16 mouse cellular contexts compared by ENCODE assay signal in genomic region chr2:77289701-77290100, GRCm38 (mm10).
"Had no signal": no experiment of that assay in that cellular context is flagged by ENCODE, and none has a peak within 500 bp of the region (broad histone marks: within the 10 kb centered on the region; RNA-seq: fewer than 3 reads in every experiment).

No protein-coding gene starts in this region.

- H3K4me3 ChIP-seq: neural tube, embryonic 13.5 days; neural tube, embryonic 15.5 days; stomach, embryonic 15.5 days had no signal

- H3K4me1 ChIP-seq: neural tube, embryonic 13.5 days; neural tube, embryonic 15.5 days; stomach, embryonic 15.5 days had no signal

- H3K4me2 ChIP-seq: neural tube, embryonic 13.5 days; neural tube, embryonic 15.5 days; stomach, embryonic 15.5 days had no signal

- DNase-seq: retina, postnatal 1 day; right cerebral cortex, adult 18-20 months; right cerebral cortex, postnatal 14 days; right cerebral cortex, postnatal 25 days; right cerebral cortex, postnatal 4 days; spleen, adult 18-20 months; thymus, adult 18-20 months; thymus, adult 2 months; thymus, postnatal 14 days; thymus, postnatal 25 days; thymus, postnatal 36 days; thymus, postnatal 4 days had no signal

- H3K9ac ChIP-seq: neural tube, embryonic 13.5 days; neural tube, embryonic 15.5 days; stomach, embryonic 15.5 days had no signal

- H3K27ac ChIP-seq: neural tube, embryonic 13.5 days; neural tube, embryonic 15.5 days; stomach, embryonic 15.5 days; stomach, postnatal 0 days had no signal

- H3K27me3 ChIP-seq: neural tube, embryonic 13.5 days; neural tube, embryonic 15.5 days; stomach, embryonic 15.5 days had no signal

- H3K9me3 ChIP-seq: neural tube, embryonic 13.5 days; neural tube, embryonic 15.5 days; stomach, embryonic 15.5 days had no signal

- H3K36me3 ChIP-seq: neural tube, embryonic 13.5 days; neural tube, embryonic 15.5 days; stomach, embryonic 15.5 days had no signal
